Mouse (Mus musculus): ENCODE data around the gene Commd1. TPM values are rescaled to one million over a fixed set of nuclear protein-coding genes. Genes with fewer than 3 reads are reported as not detected.

The Commd1 gene
- polyA plus RNA-seq, 1 experiment from 2014 or later = 444 TPM

GRCm38 (mm10) chr11:22982846-22983245 lies 664 bp upstream of the Commd1 start:
- no peak overlapping the region for H3K4me2 ChIP-seq (replicated peaks; ENCODE audit: low read depth, low read length)
- no peak overlapping the region for H3K9ac ChIP-seq (replicated peaks; ENCODE audit: low read depth, low read length)
- WGBS = 72% methylated on average over 6 of the region's 6 CpGs
- H3K27me3 ChIP-seq (ENCODE audit: control insufficient read depth, insufficient read depth, low read length) = no peaks in the 10 kb centered on the region
- no peaks in the 10 kb centered on the region for H3K9me3 ChIP-seq (ENCODE audit: control insufficient read depth, low read depth, low read length)
- no peak overlapping the region for H3K27ac ChIP-seq (ENCODE audit: low read length)
- no peak for ATAC-seq (ENCODE audit: insufficient number of reproducible peaks, insufficient read depth, low FRiP score, low read depth)
- no peak overlapping the region; the same call in 1 of the 2 replicates for H3K4me3 ChIP-seq (ENCODE audit: low read depth, low read length)
- H3K36me3 ChIP-seq (ENCODE audit: control insufficient read depth, insufficient read depth, low read length) = no peaks in the 10 kb centered on the region
- H3K4me1 ChIP-seq (ENCODE audit: control insufficient read depth, insufficient read depth, low read length) = peaks cover 6% of the 10 kb centered on the region; the same call in 1 of the 2 replicates

- Histone ChIP-seq H3K27ac (ENCODE audit: low read length) (peak overlapping the region; percentile 97; the same call in 1 of the 2 replicates), H3K27me3 (ENCODE audit: control insufficient read depth, insufficient read depth, low read length) (no peaks in the 10 kb centered on the region), H3K9ac (replicated peaks; ENCODE audit: low read depth, low read length) (peak overlapping the region; percentile 61), H3K36me3 (ENCODE audit: control insufficient read depth, insufficient read depth, low read length) (peaks cover 3% of the 10 kb centered on the region; the same call in 1 of the 2 replicates), H3K4me3 (ENCODE audit: low read depth, low read length) (peak overlapping the region; percentile 54), H3K9me3 (ENCODE audit: control insufficient read depth, low read depth, low read length) (no peaks in the 10 kb centered on the region), H3K4me1 (ENCODE audit: control insufficient read depth, insufficient read depth, low read length) (peaks cover 9% of the 10 kb centered on the region; the same call in 1 of the 2 replicates), H3K4me2 (replicated peaks; ENCODE audit: low read depth, low read length) (peak overlapping the region; percentile 73)
- 3% methylated on average over 12 of the region's 12 CpGs for WGBS
- peak; percentile 33 for ATAC-seq (ENCODE audit: insufficient number of reproducible peaks, insufficient read depth, low FRiP score, low read depth)
These were observed 635 bp downstream of the Commd1 start for GRCm38 (mm10) chr11:22981543-22981950.

- Histone ChIP-seq H3K36me3 (ENCODE audit: control insufficient read depth, insufficient read depth, low read length) (peaks cover 5% of the 10 kb centered on the region; the same call in 1 of the 2 replicates), H3K27me3 (ENCODE audit: control insufficient read depth, insufficient read depth, low read length) (no peaks in the 10 kb centered on the region), H3K4me3 (ENCODE audit: low read depth, low read length) (peak overlapping the region; percentile 54), H3K4me2 (replicated peaks; ENCODE audit: low read depth, low read length) (peak overlapping the region; percentile 73), H3K9ac (replicated peaks; ENCODE audit: low read depth, low read length) (peak overlapping the region; percentile 61), H3K9me3 (ENCODE audit: control insufficient read depth, low read depth, low read length) (no peaks in the 10 kb centered on the region), H3K4me1 (ENCODE audit: control insufficient read depth, insufficient read depth, low read length) (peaks cover 9% of the 10 kb centered on the region; the same call in 1 of the 2 replicates), H3K27ac (ENCODE audit: low read length) (no peak overlapping the region)
- no peak for ATAC-seq (ENCODE audit: insufficient number of reproducible peaks, insufficient read depth, low FRiP score, low read depth)
- WGBS = 41% methylated on average over 4 of the region's 4 CpGs
These were observed 1.1 kb downstream of the Commd1 start for GRCm38 (mm10) chr11:22981041-22981440.

DNA sequence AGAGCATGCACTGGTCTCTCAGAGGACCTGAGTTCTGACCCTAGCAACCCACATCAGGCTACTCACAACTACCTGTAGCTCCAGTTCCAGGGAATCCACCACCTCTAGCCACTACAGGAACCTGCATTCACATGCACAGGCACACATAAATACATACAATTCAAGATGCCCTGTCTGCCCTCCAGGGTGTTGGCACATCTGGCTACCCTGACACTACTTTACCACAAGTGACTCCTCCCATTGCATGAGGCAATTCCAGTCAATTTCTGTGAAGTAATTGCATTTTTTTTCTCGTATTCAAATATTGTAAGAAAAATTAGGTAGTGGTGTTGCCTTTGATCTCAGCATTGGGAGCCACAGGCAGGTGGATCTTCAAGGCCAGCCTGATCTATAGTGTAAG lies 3.0 kb downstream of the Commd1 start:
- Histone ChIP-seq H3K27ac (ENCODE audit: low read length) (no peak overlapping the region), H3K9ac (replicated peaks; ENCODE audit: low read depth, low read length) (no peak overlapping the region), H3K27me3 (ENCODE audit: control insufficient read depth, insufficient read depth, low read length) (no peaks in the 10 kb centered on the region), H3K4me3 (ENCODE audit: low read depth, low read length) (no peak overlapping the region), H3K36me3 (ENCODE audit: control insufficient read depth, insufficient read depth, low read length) (peaks cover 5% of the 10 kb centered on the region; the same call in 1 of the 2 replicates), H3K4me2 (replicated peaks; ENCODE audit: low read depth, low read length) (no peak overlapping the region), H3K4me1 (ENCODE audit: control insufficient read depth, insufficient read depth, low read length) (peaks cover 9% of the 10 kb centered on the region; the same call in 1 of the 2 replicates), H3K9me3 (ENCODE audit: control insufficient read depth, low read depth, low read length) (no peaks in the 10 kb centered on the region)
- WGBS = 81% methylated on average over 1 of the region's 1 CpGs
- ATAC-seq (ENCODE audit: insufficient number of reproducible peaks, insufficient read depth, low FRiP score, low read depth) = no peak

GRCm38 (mm10) chr11:22978711-22979110 lies 3.5 kb downstream of the Commd1 start:
- Histone ChIP-seq H3K4me2 (replicated peaks; ENCODE audit: low read depth, low read length) (no peak overlapping the region), H3K4me1 (ENCODE audit: control insufficient read depth, insufficient read depth, low read length) (peaks cover 9% of the 10 kb centered on the region; the same call in 1 of the 2 replicates), H3K9me3 (ENCODE audit: control insufficient read depth, low read depth, low read length) (no peaks in the 10 kb centered on the region), H3K27ac (ENCODE audit: low read length) (no peak overlapping the region), H3K9ac (replicated peaks; ENCODE audit: low read depth, low read length) (no peak overlapping the region), H3K27me3 (ENCODE audit: control insufficient read depth, insufficient read depth, low read length) (no peaks in the 10 kb centered on the region), H3K36me3 (ENCODE audit: control insufficient read depth, insufficient read depth, low read length) (peaks cover 5% of the 10 kb centered on the region; the same call in 1 of the 2 replicates), H3K4me3 (ENCODE audit: low read depth, low read length) (no peak overlapping the region)
- WGBS = 49% methylated on average over 1 of the region's 1 CpGs
- no peak for ATAC-seq (ENCODE audit: insufficient number of reproducible peaks, insufficient read depth, low FRiP score, low read depth)

DNA sequence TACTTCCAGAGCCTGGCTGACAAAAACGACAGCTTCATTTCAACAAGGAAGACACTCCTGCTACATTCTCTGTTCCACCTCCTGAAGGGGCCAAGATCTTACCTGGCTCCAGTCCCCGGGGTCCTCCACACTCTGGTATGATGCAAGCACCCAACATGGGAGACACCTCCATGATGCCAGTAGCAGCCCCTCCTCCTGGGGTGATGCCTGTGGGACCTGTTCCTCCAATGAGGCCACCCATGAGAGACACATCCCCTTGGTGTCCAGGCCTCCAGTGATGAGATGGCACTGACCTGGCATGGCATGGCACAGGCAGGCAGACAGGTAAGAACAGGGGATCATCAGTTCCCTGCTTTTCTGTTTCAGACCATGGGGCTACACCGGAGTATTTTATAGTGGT lies 4.0 kb downstream of the Commd1 start:
- no peak overlapping the region for H3K4me2 ChIP-seq (replicated peaks; ENCODE audit: low read depth, low read length)
- 90% methylated on average over 3 of the region's 3 CpGs for WGBS
- ATAC-seq (ENCODE audit: insufficient number of reproducible peaks, insufficient read depth, low FRiP score, low read depth) = no peak
- peaks cover 5% of the 10 kb centered on the region; the same call in 1 of the 2 replicates for H3K36me3 ChIP-seq (ENCODE audit: control insufficient read depth, insufficient read depth, low read length)
- H3K27me3 ChIP-seq (ENCODE audit: control insufficient read depth, insufficient read depth, low read length) = no peaks in the 10 kb centered on the region
- H3K27ac ChIP-seq (ENCODE audit: low read length) = no peak overlapping the region
- H3K9ac ChIP-seq (replicated peaks; ENCODE audit: low read depth, low read length) = no peak overlapping the region
- H3K4me1 ChIP-seq (ENCODE audit: control insufficient read depth, insufficient read depth, low read length) = peaks cover 9% of the 10 kb centered on the region; the same call in 1 of the 2 replicates
- no peaks in the 10 kb centered on the region for H3K9me3 ChIP-seq (ENCODE audit: control insufficient read depth, low read depth, low read length)
- no peak overlapping the region for H3K4me3 ChIP-seq (ENCODE audit: low read depth, low read length)

GRCm38 (mm10) chr11:22973599-22973998 lies 8.6 kb downstream of the Commd1 start:
- Histone ChIP-seq H3K4me2 (replicated peaks; ENCODE audit: low read depth, low read length) (peak overlapping the region; percentile 51), H3K4me3 (ENCODE audit: low read depth, low read length) (peak overlapping the region; percentile 43), H3K9me3 (ENCODE audit: control insufficient read depth, low read depth, low read length) (peaks cover 21% of the 10 kb centered on the region), H3K27ac (ENCODE audit: low read length) (peak overlapping the region; percentile 77), H3K9ac (replicated peaks; ENCODE audit: low read depth, low read length) (0 out of 2 replicates have a peak overlapping the region, but pooled peaks have one; percentile 7), H3K27me3 (ENCODE audit: control insufficient read depth, insufficient read depth, low read length) (no peaks in the 10 kb centered on the region), H3K4me1 (ENCODE audit: control insufficient read depth, insufficient read depth, low read length) (peaks cover 3% of the 10 kb centered on the region; the same call in 1 of the 2 replicates), H3K36me3 (ENCODE audit: control insufficient read depth, insufficient read depth, low read length) (peaks cover 5% of the 10 kb centered on the region; the same call in 1 of the 2 replicates)
- no peak for ATAC-seq (ENCODE audit: insufficient number of reproducible peaks, insufficient read depth, low FRiP score, low read depth)
- WGBS = 46% methylated on average over 14 of the region's 14 CpGs

DNA sequence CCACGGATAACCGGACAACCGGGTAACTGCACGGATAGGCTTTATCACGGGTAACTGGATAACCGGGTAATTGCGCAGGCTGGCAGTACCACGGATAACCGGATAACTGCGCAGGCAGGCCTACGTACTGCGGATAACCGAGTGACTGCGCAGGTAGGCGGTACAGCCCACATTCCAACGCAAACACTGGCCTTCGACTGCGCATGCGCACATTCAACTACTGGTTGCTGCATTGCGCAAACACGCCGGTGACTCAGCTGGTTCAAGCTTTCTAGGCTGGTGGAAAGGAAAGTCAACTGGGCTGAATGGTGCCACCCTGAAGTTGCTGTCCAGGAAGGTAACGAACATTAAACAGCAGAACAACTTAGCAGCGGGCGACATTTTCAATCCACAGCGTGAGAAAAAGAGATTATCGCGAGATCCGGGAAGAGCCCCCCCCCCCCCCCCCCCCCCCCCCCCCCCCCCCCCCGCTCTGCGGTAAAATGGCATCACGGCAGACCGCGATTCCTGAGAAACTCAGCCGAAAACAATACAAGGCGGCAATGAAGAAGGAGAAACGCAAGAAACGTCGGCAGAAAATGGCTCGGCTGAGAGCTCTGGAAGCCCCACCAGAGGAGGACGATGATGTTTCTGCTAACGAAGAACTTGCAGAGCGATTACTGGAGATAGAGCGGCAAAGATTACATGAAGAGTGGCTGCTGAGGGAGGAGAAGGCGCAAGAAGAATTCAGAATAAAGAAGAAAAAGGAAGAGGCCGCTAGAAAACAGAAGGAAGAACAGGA lies 9.2 kb downstream of the Commd1 start:
- ATAC-seq (ENCODE audit: insufficient number of reproducible peaks, insufficient read depth, low FRiP score, low read depth) = peak; percentile 68; the same call in 1 of the 2 replicates
- H3K9ac ChIP-seq (replicated peaks; ENCODE audit: low read depth, low read length) = peak overlapping the region; percentile 38
- H3K27me3 ChIP-seq (ENCODE audit: control insufficient read depth, insufficient read depth, low read length) = no peaks in the 10 kb centered on the region
- peak overlapping the region; percentile 77 for H3K27ac ChIP-seq (ENCODE audit: low read length)
- 50% methylated on average over 44 of the region's 46 CpGs for WGBS
- peak overlapping the region; percentile 72 for H3K4me2 ChIP-seq (replicated peaks; ENCODE audit: low read depth, low read length)
- H3K4me3 ChIP-seq (ENCODE audit: low read depth, low read length) = peak overlapping the region; percentile 52
- peaks cover 3% of the 10 kb centered on the region; the same call in 1 of the 2 replicates for H3K4me1 ChIP-seq (ENCODE audit: control insufficient read depth, insufficient read depth, low read length)
- peaks cover 5% of the 10 kb centered on the region; the same call in 1 of the 2 replicates for H3K36me3 ChIP-seq (ENCODE audit: control insufficient read depth, insufficient read depth, low read length)
- peaks cover 21% of the 10 kb centered on the region for H3K9me3 ChIP-seq (ENCODE audit: control insufficient read depth, low read depth, low read length)

Measured in stomach, embryonic 14.5 days (tissue).